Mouse (Mus musculus) testis, adult 2 months (tissue): Measurements from ENCODE around the gene Mdfi.

ENCODE experiments used
- CTCF ChIP-seq: fragments of 200-500 bp; IDR thresholded peaks from 2 replicates; pipeline ENCODE4 v1.5.1; 2012; ENCODE audit warnings: low read depth, mild to moderate bottlenecking, inconsistent platforms, low read length, moderate library complexity; ENCODE audit not compliant: control insufficient read depth, insufficient read depth, insufficient replicate concordance
- POLR2A ChIP-seq: fragments of 200-500 bp; IDR thresholded peaks from 2 replicates; pipeline ENCODE4 v1.6.1; 2012; ENCODE audit warnings: low read depth, mild to moderate bottlenecking, inconsistent platforms, low read length, moderate library complexity; ENCODE audit not compliant: control insufficient read depth

DNA sequence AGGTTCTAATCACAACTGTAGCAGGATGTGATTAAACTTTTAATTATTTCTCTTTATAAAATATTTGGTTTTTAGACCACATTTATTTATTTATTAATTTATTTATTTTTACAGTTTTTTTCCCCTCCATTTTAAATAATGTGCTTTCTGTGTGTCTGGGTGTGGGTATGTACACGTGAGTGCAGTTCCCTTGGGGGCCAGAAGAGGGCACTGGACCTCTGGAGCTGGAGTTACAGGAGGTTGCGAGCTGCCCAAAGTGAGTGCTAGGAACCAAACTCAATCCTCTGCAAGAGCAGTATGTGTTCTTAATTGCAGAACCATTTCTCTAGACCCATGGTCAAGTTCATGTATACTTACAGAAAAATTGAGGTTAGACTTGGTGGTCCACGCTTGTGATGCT lies 9.0 kb upstream of the Mdfi start:
- TF ChIP-seq CTCF (peak; percentile 74; the same call in 1 of the 2 replicates), POLR2A (no peak)
